Mouse (Mus musculus) erythroblast, adult 5-6 weeks (primary cell): ENCODE data around the gene Hykk. TPM values are rescaled to one million over a fixed set of nuclear protein-coding genes. Genes with fewer than 3 reads are reported as not detected.

ENCODE experiments used
- ATAC-seq: replicated peaks from 2 replicates; pipeline ENCODE4 v1.8.0; 2016; ENCODE audit warnings: moderate number of reproducible peaks, mild to moderate bottlenecking, moderate TSS enrichment, inconsistent platforms; ENCODE audit not compliant: poor library complexity, low FRiP score, severe bottlenecking
- total RNA-seq, 2 experiments: library from RNA; stranded (forward) in 1 of 2; stranded (reverse) in 1 of 2; fragments of 150-400 nt in 1 of 2; fragments of 200-764, 138-1000 nt in 1 of 2; gene quantifications; 2 replicates each; pipeline versions ENCODE4 v1.2.3 to v1.2.4; 2015 to 2017; ENCODE audit warnings: low replicate concordance in 2 of 2

Hykk gene
- total RNA-seq, 2 experiments from 2014 or later = not detected

DNA sequence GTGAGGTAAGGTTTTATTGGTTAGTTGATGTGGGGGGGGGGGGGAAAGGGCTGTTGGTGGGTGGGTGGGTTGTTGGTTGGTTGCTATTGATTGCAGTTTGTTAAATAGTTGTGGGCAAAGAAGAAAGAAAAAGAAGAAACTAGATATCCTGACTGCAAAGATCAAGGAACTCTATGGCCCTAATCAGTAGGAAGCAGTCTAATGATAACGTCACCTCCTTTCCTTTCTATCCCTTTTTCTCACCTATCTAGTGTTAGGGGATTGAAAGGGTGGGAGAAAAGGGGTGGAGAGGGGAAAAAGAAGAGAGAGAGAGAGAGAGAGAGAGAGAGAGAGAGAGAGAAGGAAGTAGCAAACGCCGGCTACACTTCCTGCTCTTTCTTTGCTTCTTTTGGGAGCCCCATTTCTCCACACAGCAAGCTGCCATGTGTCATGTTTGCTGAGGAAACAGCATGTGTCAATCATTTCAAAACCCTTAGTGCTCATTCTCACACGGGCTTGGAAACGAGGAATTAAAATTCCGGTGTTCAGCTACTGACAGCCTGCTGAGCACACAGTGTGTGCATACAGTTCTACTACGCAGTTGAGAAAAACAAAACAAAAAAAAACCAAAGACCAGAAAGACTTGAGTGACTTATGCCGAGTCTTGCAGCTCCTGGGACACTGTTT lies 53.0 kb downstream of the Hykk start:
- ATAC-seq = no peak

DNA sequence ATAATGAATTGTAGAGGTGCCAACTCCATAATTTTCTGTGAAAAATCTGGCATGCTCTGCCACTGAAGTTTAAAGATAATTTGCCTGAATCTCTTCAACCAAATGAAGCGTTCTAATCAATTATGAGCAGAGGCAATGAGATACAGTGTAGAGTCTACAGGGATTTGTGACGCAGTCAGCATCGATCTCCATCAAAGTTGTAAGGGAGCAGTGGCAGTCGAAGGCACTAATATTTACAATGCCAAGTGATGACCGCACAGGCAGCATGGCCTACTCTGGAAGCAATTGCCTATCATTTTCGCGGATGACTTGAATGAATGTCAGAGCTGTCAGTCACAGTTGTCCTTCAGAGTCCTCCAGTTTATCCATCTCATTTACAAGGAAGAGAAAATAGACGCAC lies 63.6 kb downstream of the Hykk start, which contains the start of gene Chrna5:
Chrna5 (plus strand) TSS at position 207 of the 400 bp plus-strand sequence.
- ATAC-seq = no peak

DNA sequence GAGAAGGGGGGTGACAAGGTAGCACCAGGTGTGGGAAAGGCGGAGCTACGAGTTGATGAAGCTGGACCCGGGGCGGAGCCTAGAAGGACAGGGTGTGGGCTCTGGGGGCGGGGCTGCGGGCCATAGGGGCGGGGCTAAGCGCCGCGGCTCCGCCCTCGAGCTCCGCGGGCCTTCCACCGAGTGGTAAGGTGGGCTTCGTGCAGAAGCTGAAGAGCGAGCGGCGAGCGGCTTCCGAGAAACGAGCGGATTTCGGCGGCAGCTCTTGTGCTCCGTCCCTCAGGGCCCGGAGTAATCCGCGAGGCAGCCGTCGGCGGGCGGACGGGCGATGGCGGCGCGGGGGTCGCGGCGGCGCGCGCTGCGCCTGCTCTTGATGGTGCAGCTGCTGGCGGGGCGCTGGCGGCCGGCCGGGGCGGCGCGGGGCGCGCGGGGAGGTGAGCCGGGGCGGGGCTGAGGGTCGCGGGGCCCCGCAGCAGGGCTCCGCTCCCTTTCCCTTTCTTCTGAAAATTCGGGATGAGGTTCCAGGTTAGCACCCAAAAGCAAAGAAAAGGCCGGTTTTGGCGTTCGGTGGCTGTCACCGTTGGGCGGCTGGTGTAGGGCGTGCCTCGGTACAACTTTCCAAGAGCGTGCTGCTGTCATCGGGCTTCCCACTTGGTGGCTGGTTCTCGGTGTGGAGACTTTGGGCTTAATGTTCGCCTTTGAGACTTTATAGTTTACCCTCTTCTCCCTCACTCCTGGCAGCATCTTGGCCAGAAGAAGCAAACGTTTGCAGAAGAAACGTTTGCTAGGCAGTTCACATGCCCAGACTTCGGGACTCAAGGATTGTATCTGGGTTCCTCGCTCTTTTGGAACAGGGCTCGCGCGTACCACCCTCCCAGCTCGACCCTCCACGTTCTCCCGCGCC lies 64.5 kb downstream of the Hykk start:
- ATAC-seq = no peak

DNA sequence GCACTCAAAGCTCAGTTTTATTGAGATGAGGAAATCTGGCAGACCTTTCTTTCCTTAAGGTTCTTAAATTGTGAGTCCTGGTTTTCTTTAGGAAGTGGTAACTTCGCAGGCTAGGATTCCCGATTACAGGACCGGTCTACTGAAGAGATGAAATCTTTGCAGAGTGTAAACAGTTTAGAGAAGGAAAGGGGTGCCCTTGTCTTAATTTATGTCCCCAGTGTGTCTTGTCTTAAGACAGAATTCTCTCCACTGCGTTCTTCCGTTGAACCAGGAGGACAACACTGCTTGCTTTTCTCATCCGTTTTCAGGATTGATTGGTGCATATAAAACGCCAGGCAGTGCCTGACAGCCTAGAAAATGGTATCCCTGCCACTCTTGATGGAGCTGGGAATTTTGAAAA lies 65.3 kb downstream of the Hykk start:
- ATAC-seq = no peak

DNA sequence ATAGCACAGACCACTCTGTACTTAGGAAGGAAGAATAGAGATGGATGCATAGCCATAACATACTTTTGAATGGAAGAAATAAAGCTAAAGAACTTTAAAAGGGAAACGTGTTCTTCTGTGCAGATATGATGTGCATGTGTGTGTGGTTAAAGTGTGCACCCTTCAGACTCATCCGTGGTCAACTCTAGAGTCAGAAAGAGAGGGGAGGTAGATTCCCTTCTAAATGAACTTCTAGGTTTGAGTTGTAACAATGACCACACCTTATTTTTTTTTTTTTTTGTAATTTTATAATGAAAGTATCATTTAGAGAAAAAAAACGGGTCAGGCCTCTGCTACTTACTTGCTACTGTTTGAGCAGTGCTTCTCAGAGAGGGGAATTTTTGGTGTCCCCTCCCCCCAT lies 73.3 kb downstream of the Hykk start:
- ATAC-seq = no peak

GRCm38 (mm10) chr9:54994381-54994780 lies 77.3 kb downstream of the Hykk start:
- no peak for ATAC-seq

GRCm38 (mm10) chr9:54995645-54996044 lies 78.6 kb downstream of the Hykk start:
- no peak for ATAC-seq

Other genes with a start within 250 kb of the Hykk start
- gene Dnaja4, start 218.4 kb upstream of the Hykk start, total RNA-seq (2015; ENCODE audit: low replicate concordance) = 82.2 and 100 TPM in 2 replicates
- 142 and 162 TPM in 2 replicates for gene Dnaja4, start 218.4 kb upstream of the Hykk start, total RNA-seq (2017; ENCODE audit: low replicate concordance)
- 22.8 and 49.2 TPM in 2 replicates for gene Wdr61, start 182.8 kb upstream of the Hykk start, total RNA-seq (2015; ENCODE audit: low replicate concordance)
- 18.7 and 22.6 TPM in 2 replicates for gene Wdr61, start 182.8 kb upstream of the Hykk start, total RNA-seq (2017; ENCODE audit: low replicate concordance)
- not detected in 2 replicates for gene Crabp1, start 152.5 kb upstream of the Hykk start, total RNA-seq (2015; ENCODE audit: low replicate concordance)
- gene Crabp1, start 152.5 kb upstream of the Hykk start, total RNA-seq (2017; ENCODE audit: low replicate concordance) = not detected in 2 replicates
- 16.7 and 17.3 TPM in 2 replicates for gene Ireb2, start 53.5 kb upstream of the Hykk start, total RNA-seq (2015; ENCODE audit: low replicate concordance)
- gene Ireb2, start 53.5 kb upstream of the Hykk start, total RNA-seq (2017; ENCODE audit: low replicate concordance) = 10.6 and 19.1 TPM in 2 replicates
- 95.3 and 100 TPM in 2 replicates for gene Psma4, start 33.5 kb downstream of the Hykk start, total RNA-seq (2015; ENCODE audit: low replicate concordance)
- gene Psma4, start 33.5 kb downstream of the Hykk start, total RNA-seq (2017; ENCODE audit: low replicate concordance) = 59.4 and 91.6 TPM in 2 replicates
- not detected in 2 replicates for gene AY074887, start 33.7 kb downstream of the Hykk start, total RNA-seq (2015; ENCODE audit: low replicate concordance)
- not detected in 2 replicates for gene AY074887, start 33.7 kb downstream of the Hykk start, total RNA-seq (2017; ENCODE audit: low replicate concordance)
- not detected in 2 replicates for gene Chrna5, start 63.6 kb downstream of the Hykk start, total RNA-seq (2015; ENCODE audit: low replicate concordance)
- not detected in 2 replicates for gene Chrna5, start 63.6 kb downstream of the Hykk start, total RNA-seq (2017; ENCODE audit: low replicate concordance)
- gene Chrna3, start 109.3 kb downstream of the Hykk start, total RNA-seq (2015; ENCODE audit: low replicate concordance) = not detected in 2 replicates
- gene Chrna3, start 109.3 kb downstream of the Hykk start, total RNA-seq (2017; ENCODE audit: low replicate concordance) = not detected in 2 replicates
- gene Chrnb4, start 131.5 kb downstream of the Hykk start, total RNA-seq (2015; ENCODE audit: low replicate concordance) = not detected in 2 replicates
- not detected in 2 replicates for gene Chrnb4, start 131.5 kb downstream of the Hykk start, total RNA-seq (2017; ENCODE audit: low replicate concordance)
- gene Ube2q2, start 231.6 kb downstream of the Hykk start, total RNA-seq (2015; ENCODE audit: low replicate concordance) = 9.6 and 11.1 TPM in 2 replicates
- 10.9 and 15.4 TPM in 2 replicates for gene Ube2q2, start 231.6 kb downstream of the Hykk start, total RNA-seq (2017; ENCODE audit: low replicate concordance)